Mouse (Mus musculus) stomach, embryonic 14.5 days (tissue): ENCODE measurements around the gene Nmt1. TPM values are rescaled to one million over a fixed set of nuclear protein-coding genes. Genes with fewer than 3 reads are reported as not detected.

ENCODE experiments used
- ATAC-seq: fragments of 200-750 bp; cut with Nextera tagmentation; 2 replicates; pipeline ENCODE4 v1.8.0; 2017; ENCODE audit warnings: low read depth, moderate TSS enrichment; ENCODE audit not compliant: insufficient number of reproducible peaks, insufficient read depth, low FRiP score
- H3K27ac ChIP-seq: fragments of 300-500 bp; sonication (generic); 2 replicates; pipeline ENCODE4 v1.5.1; 2014; ENCODE audit warnings: mild to moderate bottlenecking, low read length, moderate library complexity, mixed read lengths
- H3K27me3 ChIP-seq: fragments of 300-500 bp; sonication (generic); 2 replicates; pipeline ENCODE4 v1.6.1; 2014; ENCODE audit warnings: low read length, control low read depth, mixed read lengths; ENCODE audit not compliant: control insufficient read depth, insufficient read depth
- H3K36me3 ChIP-seq: fragments of 300-500 bp; sonication (generic); 2 replicates; pipeline ENCODE4 v1.6.1; 2014; ENCODE audit warnings: mild to moderate bottlenecking, control low read depth, low read length, moderate library complexity, mixed read lengths; ENCODE audit not compliant: control insufficient read depth, insufficient read depth
- H3K4me1 ChIP-seq: fragments of 300-500 bp; sonication (generic); 2 replicates; pipeline ENCODE4 v1.6.1; 2014; ENCODE audit warnings: low read length, control low read depth, mixed read lengths; ENCODE audit not compliant: control insufficient read depth, insufficient read depth
- H3K4me2 ChIP-seq: fragments of 300-500 bp; sonication (generic); replicated peaks from 2 replicates; pipeline ENCODE4 v1.6.1; 2014; ENCODE audit warnings: low read depth, low read length, control low read depth
- H3K4me3 ChIP-seq: fragments of 300-500 bp; sonication (generic); 2 replicates; pipeline ENCODE4 v1.5.1; 2014; ENCODE audit warnings: low read depth, low read length, control low read depth
- H3K9ac ChIP-seq: fragments of 300-500 bp; sonication (generic); replicated peaks from 2 replicates; pipeline ENCODE4 v1.6.1; 2014; ENCODE audit warnings: low read depth, mild to moderate bottlenecking, control low read depth, low read length, moderate library complexity, mixed read lengths
- H3K9me3 ChIP-seq: fragments of 300-500 bp; sonication (generic); 2 replicates; pipeline ENCODE4 v1.6.1; 2016; ENCODE audit warnings: low read depth, low read length, control low read depth; ENCODE audit not compliant: control insufficient read depth
- WGBS: fragments of 180-500 bp; shearing (Covaris S2); extraction: QIAGEN DNeasy Blood & Tissue Kit; methylation state at CpG from one replicate; pipeline ENCODE4 v1.1.7; 2014; 5-methylcytosine and 5-hydroxymethylcytosine counted together
- polyA plus RNA-seq: library from polyadenylated mRNA; unstranded; fragments of >200 nt; fragmentation: Nextera tagmentation; extraction: Ambion mirVana; gene quantifications from 2 replicates; pipeline ENCODE4 v1.2.1, GENCODE M21; 2014

Gene Nmt1
- polyA plus RNA-seq, 1 experiment from 2014 or later, result 55.1 TPM

DNA sequence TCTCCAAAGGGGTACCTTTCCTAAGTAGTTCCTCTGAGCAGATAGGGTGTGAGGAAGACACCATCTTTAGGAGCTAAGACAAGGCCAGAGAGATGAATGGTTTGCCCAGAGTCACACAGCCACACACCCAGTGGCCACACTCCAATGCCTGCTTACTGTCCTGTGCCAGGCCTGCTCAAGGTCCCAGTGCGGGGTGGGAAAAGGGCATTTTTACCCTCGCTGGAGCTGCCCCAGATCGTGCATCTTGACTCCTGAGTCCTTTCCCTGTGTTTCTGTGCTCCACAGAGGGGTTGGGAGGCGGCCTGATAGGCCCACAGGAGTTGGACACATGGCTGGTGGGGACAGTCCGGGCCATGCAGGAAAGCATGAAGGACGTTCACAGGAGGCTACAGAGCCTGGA is 77.8 kb downstream of the Nmt1 start:
- no peak overlapping the region for H3K4me2 ChIP-seq

DNA sequence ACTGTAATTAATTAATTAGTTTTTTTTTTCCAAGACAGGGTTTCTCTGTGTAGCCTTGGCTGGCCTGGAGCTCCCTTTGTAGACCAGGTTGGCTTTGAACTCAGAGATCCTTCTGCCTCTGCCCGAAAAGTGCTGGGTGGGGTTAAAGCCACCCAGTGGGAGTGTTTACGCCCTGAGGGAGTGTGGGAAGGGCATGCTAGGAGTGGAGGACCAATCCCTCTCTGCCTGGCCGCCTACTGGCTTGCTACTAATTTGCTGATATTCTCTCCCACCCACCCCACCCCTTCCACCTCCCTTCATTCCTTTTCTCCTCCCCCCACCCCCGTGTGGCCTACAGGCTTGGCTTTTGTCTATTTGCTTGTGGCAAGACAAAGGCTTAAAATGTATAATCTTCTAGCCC is 78.4 kb downstream of the Nmt1 start:
- WGBS, result 54% methylated on average over 4 of the region's 4 CpGs
- H3K4me1 ChIP-seq, result peaks cover 3% of the 10 kb centered on the region; the same call in 1 of the 2 replicates
- H3K4me2 ChIP-seq, result no peak overlapping the region
- H3K36me3 ChIP-seq, result no peaks in the 10 kb centered on the region
- no peak for ATAC-seq
- H3K9ac ChIP-seq, result no peak overlapping the region
- H3K4me3 ChIP-seq, result no peak overlapping the region
- H3K9me3 ChIP-seq, result no peaks in the 10 kb centered on the region
- no peaks in the 10 kb centered on the region for H3K27me3 ChIP-seq
- no peak overlapping the region for H3K27ac ChIP-seq

More for the DNA sequence above, 77.8 kb downstream of the Nmt1 start:
- no peak overlapping the region for H3K27ac ChIP-seq
- WGBS, result 81% methylated on average over 6 of the region's 6 CpGs
- H3K9me3 ChIP-seq, result no peaks in the 10 kb centered on the region
- no peaks in the 10 kb centered on the region for H3K36me3 ChIP-seq
- no peaks in the 10 kb centered on the region for H3K27me3 ChIP-seq
- no peak overlapping the region for H3K4me3 ChIP-seq
- no peak for ATAC-seq
- H3K4me1 ChIP-seq, result 0 out of 2 replicates have a peak, but pooled peaks cover 2% of the 10 kb centered on the region
- no peak overlapping the region for H3K9ac ChIP-seq

DNA sequence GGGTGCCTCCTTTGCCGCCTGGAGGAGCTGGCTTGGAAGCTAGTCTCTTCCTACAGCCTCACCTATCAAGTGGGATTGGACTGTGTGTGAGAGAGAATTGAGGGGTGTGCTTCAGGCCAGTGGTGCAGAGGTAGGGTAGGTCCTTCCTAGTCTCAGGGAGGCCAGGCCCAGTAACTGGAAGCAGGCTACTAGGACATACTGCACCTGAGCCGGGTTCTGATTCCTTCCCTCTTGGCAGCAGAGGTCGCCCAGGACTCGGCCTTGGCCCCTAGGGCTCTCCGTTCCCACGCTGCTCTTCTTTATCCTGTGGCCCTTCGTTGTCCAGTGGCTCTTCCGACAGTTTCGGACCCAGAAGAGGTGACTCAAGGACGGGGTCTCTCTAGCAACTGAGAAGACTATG is 83.3 kb downstream of the Nmt1 start:
- Histone ChIP-seq H3K4me1 (peaks cover 23% of the 10 kb centered on the region), H3K4me2 (peak overlapping the region; percentile 79), H3K27ac (peak overlapping the region; percentile 84; the same call in 1 of the 2 replicates), H3K27me3 (no peaks in the 10 kb centered on the region), H3K36me3 (no peaks in the 10 kb centered on the region), H3K9ac (peak overlapping the region; percentile 30; the same call in 1 of the 2 replicates), H3K9me3 (no peaks in the 10 kb centered on the region), H3K4me3 (peak overlapping the region; percentile 34)
- no peak for ATAC-seq
- 20% methylated on average over 10 of the region's 10 CpGs for WGBS

DNA sequence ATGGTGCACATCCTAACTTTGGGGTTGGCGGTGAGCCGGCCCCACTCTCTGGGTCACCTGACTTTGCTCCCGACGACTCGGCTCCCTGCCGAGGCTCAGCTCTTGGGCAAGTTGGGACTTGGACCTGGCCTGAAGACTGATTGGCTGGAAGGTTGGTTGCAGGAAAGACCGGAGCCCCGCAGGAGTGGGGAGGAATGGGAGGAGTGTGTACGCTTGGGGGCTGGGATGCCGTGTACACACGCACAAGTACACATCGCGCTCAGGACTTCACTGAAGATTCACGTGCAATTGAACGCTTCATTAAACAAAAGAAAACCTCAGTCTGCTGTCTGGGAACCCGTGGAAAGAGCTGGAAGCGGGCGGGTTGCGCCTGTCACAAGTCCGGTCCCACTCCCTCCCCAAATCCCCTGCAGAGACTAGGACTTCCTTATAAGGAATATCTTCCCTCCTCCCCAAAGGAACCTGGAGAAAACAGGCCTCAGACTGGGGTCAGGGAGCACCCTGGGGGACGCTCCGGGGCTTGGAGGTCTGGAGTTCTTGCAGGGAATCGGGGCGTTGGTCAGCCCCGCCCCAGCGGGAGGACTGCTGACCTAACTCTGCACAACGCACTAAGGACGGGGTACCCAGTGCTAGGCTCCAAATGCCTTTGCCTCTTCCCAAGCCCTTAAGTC is 84.0 kb downstream of the Nmt1 start:
- Histone ChIP-seq H3K36me3 (no peaks in the 10 kb centered on the region), H3K4me1 (peaks cover 23% of the 10 kb centered on the region), H3K27ac (peak overlapping the region; percentile 84), H3K27me3 (no peaks in the 10 kb centered on the region), H3K9ac (peak overlapping the region; percentile 30), H3K4me3 (peak overlapping the region; percentile 34), H3K4me2 (peak overlapping the region; percentile 79), H3K9me3 (no peaks in the 10 kb centered on the region)
- WGBS, result 2% methylated on average over 28 of the region's 28 CpGs
- ATAC-seq, result 0 out of 2 replicates have a peak, but pooled peaks have one; percentile 11

DNA sequence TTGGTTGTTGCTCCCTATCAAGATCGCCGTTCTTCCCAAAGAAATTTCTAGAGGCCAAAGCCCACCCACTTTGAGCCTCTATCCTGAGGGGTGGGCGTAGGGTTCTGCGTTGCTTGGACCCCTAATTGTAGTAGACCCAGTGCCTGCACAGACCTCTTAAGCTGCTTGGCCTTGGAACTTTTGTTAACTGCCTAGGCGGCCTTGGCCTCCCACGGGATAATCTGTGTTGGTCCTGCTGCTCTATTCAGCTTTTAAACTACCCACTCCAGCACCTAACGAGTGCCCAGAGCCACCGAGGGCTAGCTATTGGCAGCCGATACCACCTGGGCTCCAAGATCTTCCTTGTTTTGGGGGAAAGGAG is 84.5 kb downstream of the Nmt1 start:
- peaks cover 23% of the 10 kb centered on the region for H3K4me1 ChIP-seq
- H3K27me3 ChIP-seq, result no peaks in the 10 kb centered on the region
- WGBS, result 25% methylated on average over 9 of the region's 9 CpGs
- H3K4me3 ChIP-seq, result peak overlapping the region; percentile 34
- H3K9ac ChIP-seq, result peak overlapping the region; percentile 30
- H3K4me2 ChIP-seq, result peak overlapping the region; percentile 79
- H3K27ac ChIP-seq, result peak overlapping the region; percentile 84
- no peak for ATAC-seq
- no peaks in the 10 kb centered on the region for H3K36me3 ChIP-seq
- H3K9me3 ChIP-seq, result no peaks in the 10 kb centered on the region

DNA sequence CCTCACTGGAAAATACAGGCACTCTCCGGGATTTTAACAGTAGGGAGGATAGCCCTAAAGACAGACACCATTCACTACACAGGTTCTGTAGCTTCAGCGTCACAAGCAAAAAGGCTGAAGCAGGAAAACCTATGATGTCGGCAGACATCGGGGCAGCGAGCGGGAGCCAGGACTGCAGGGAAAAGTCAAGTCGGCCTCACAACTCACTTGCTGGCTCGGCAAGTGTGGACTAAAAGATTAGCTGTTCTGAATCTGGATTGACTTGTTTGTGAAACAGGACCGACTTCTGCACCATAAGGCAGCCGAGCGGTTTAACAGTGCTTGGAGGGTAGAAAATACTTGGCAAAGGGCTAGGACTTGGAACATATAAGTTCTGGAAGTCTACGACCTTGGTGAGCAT is 85.0 kb downstream of the Nmt1 start:
- 42% methylated on average over 12 of the region's 12 CpGs for WGBS
- H3K4me2 ChIP-seq, result no peak overlapping the region
- no peak for ATAC-seq

DNA sequence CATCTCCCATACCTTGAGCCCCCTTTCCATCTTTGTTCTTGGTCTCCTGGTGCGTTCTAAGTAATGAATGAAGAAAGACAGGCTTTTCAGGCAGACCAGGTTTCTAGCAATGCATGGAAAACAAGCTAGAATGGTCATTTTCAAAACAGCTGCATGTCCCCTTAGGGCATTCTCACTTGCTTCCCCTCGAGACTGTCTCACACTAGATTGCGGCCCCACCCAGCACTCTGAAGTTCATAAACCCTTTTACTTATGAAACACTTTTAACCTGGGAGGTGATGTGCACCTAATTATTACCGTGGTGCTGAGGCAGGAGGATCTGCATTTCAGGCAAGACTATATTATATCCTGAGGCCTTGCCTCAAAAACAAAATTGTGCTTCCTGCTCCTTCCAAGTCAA is 85.8 kb downstream of the Nmt1 start:
- WGBS, result 78% methylated on average over 4 of the region's 4 CpGs
- Histone ChIP-seq H3K4me1 (peaks cover 28% of the 10 kb centered on the region), H3K9ac (no peak overlapping the region), H3K27ac (no peak overlapping the region), H3K36me3 (no peaks in the 10 kb centered on the region), H3K27me3 (no peaks in the 10 kb centered on the region), H3K4me3 (no peak overlapping the region), H3K9me3 (no peaks in the 10 kb centered on the region), H3K4me2 (no peak overlapping the region)
- ATAC-seq, result no peak

More for the DNA sequence above, 85.0 kb downstream of the Nmt1 start:
- peak overlapping the region; percentile 84; the same call in 1 of the 2 replicates for H3K27ac ChIP-seq
- H3K9ac ChIP-seq, result no peak overlapping the region
- no peaks in the 10 kb centered on the region for H3K36me3 ChIP-seq
- H3K9me3 ChIP-seq, result no peaks in the 10 kb centered on the region
- peaks cover 23% of the 10 kb centered on the region for H3K4me1 ChIP-seq
- H3K27me3 ChIP-seq, result no peaks in the 10 kb centered on the region
- no peak overlapping the region for H3K4me3 ChIP-seq

DNA sequence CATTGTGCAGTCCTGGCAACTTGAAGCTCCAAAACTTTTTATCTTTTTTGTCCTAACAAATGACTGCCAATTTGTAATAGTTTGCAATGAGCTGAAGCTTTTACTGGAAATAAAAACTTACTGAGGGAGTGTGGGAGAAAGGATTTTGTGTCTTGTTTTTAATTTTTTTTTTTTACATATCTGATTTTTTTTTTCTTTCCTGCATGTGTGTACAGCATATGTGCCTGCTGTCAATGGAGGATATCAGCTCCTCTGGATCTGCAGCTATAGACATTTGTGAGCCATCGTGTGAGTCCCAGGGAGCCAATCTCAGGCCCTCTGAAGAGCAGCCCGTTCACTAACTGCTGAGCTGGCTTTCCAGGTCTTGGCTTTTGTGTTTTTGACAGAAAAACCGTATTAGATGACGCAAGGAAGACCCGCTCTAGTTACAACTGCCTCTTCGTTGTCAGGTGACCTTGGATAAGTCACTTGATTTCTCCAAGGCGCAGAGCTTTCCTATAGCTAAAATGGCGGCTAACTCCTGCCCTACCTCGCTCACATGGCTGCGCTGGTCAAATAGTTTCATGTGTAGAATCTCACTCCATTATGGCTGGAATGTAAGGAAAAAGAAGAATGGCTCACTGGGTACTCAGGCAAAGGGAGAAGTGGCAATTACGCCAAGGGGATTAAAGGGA is 86.4 kb downstream of the Nmt1 start:
- peak overlapping the region; percentile 91; the same call in 1 of the 2 replicates for H3K27ac ChIP-seq
- WGBS, result 86% methylated on average over 11 of the region's 11 CpGs
- no peaks in the 10 kb centered on the region for H3K9me3 ChIP-seq
- no peaks in the 10 kb centered on the region for H3K27me3 ChIP-seq
- peak overlapping the region; percentile 75 for H3K4me3 ChIP-seq
- peaks cover 32% of the 10 kb centered on the region for H3K4me1 ChIP-seq
- peak overlapping the region; percentile 75 for H3K9ac ChIP-seq
- ATAC-seq, result no peak
- H3K36me3 ChIP-seq, result no peaks in the 10 kb centered on the region
- H3K4me2 ChIP-seq, result peak overlapping the region; percentile 77
